Mouse (Mus musculus) CH12.LX (cell line): ENCODE measurements around the gene Cdh23.

ENCODE experiments used
- CTCF ChIP-seq, 2 experiments: IDR thresholded peaks in 1 of 2; conservative IDR thresholded peaks in 1 of 2; 2 replicates each; pipeline ENCODE4 v1.5.1; 2011 to 2012; ENCODE audit warnings: low read depth in 2 of 2, low read length in 2 of 2, improper control_type of control experiment in 1 of 2, inconsistent platforms in 1 of 2, mild to moderate bottlenecking in 1 of 2, moderate library complexity in 1 of 2
- JUND ChIP-seq: conservative IDR thresholded peaks from 2 replicates; pipeline ENCODE4 v1.6.1; 2011; ENCODE audit warnings: low read depth, low read length, improper control_type of control experiment
- RAD21 ChIP-seq: IDR thresholded peaks from 2 replicates; pipeline ENCODE4 v1.6.1; 2011; ENCODE audit warnings: low read depth, mild to moderate bottlenecking, low read length, improper control_type of control experiment, moderate library complexity

GRCm38 (mm10) chr10:60577920-60578737 lies 118.2 kb downstream of the Cdh23 start:
- TF ChIP-seq CTCF (conservative IDR thresholded peaks at IDR 0.05 in 1 of 2, IDR thresholded peaks at IDR 0.05 in 1 of 2; ENCODE audit: low read depth in 2 of 2, low read length in 2 of 2) (no peak), JUND (no peak), RAD21 (no peak)
